Mouse (Mus musculus) stomach, postnatal 0 days (tissue): ENCODE data around the gene Wdr11.
A peak's percentile ranks its signal among the peaks of the same experiment; 100 is the strongest.

Source experiments
- CTCF ChIP-seq: IDR thresholded peaks from 2 replicates; pipeline ENCODE4 v1.5.1; 2016; ENCODE audit warnings: antibody characterized with exemption, low read depth, mild to moderate bottlenecking, moderate library complexity
- EP300 ChIP-seq: optimal IDR thresholded peaks from 2 replicates; pipeline ENCODE3; 2016; ENCODE audit warnings: antibody characterized with exemption

GRCm38 (mm10) chr7:129648938-129649337 lies 57.3 kb downstream of the Wdr11 start:
- TF ChIP-seq EP300, result no peak
- TF ChIP-seq CTCF, result peak; percentile 95
